Mouse (Mus musculus): ENCODE measurements around the gene Hus1.

Hus1 gene

DNA sequence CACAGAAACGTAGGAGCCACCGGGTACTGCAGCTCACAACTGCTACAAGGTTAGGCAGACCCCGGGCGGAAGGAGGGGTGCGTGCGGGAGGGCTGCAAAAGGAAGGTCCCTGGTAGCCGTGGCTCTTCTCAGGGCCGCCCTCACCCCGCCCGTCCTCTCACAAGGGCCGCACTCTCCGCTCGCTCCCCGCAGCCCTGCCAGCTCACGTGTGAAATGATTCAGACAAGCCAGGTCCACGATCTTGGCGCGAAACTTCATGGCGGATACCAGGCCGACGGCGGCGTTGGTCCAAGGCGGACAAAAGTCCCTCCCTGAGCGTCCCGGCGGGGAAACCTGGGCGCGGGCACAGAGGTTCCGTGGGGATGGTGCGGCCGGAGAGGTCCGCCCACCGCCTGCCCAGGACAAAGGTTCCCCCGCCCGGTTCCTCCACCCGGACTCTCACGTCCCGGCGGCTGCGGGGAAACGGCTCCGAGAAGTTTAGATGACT is at the start of gene Hus1:
Gene Hus1, minus strand, starts transcription at position 339 of the 487 bp plus-strand sequence.
- peak; percentile 78 for DNase-seq (ENCODE audit: low read depth, low spot score)

GRCm38 (mm10) chr11:9060484-9060883 is 49.5 kb upstream of the Hus1 start:
- DNase-seq (ENCODE audit: low read depth, low spot score) = no peak

GRCm38 (mm10) chr11:9060029-9060428 is 49.0 kb upstream of the Hus1 start:
- no peak for DNase-seq (ENCODE audit: low read depth, low spot score)

DNA sequence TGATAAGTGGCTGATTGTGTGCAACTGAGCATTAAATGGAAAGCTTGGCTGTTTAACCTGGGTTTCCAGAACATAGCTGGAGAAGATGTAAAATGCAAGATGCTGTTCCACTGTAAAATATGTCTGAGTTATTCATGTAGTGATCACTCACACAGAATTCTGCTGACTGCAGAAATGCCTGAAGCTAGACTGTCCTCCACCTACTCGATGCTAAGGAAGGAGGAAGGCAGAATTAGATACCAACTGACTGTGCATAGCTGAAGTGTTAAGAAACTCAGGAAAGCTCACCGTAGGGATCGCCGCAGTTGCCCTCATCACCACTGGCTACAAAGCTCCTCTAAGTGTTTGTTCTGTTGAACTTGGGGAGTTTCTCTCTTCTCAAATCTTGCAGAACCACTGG is 46.7 kb upstream of the Hus1 start:
- DNase-seq (ENCODE audit: low read depth, low spot score) = no peak

GRCm38 (mm10) chr11:9056937-9057336 is 45.9 kb upstream of the Hus1 start:
- DNase-seq (ENCODE audit: low read depth, low spot score) = no peak

- no peak for DNase-seq (ENCODE audit: low read depth, low spot score)
These were observed 40.9 kb upstream of the Hus1 start for GRCm38 (mm10) chr11:9051895-9052294.

- no peak for DNase-seq (ENCODE audit: low read depth, low spot score)
These were observed 39.2 kb upstream of the Hus1 start for GRCm38 (mm10) chr11:9050241-9050640.

GRCm38 (mm10) chr11:9048703-9049060 is 37.7 kb upstream of the Hus1 start, which contains the start of gene Sun3:
Gene Sun3 (minus strand): TSS chr11:9048991.
- no peak for DNase-seq (ENCODE audit: low read depth, low spot score)

DNA sequence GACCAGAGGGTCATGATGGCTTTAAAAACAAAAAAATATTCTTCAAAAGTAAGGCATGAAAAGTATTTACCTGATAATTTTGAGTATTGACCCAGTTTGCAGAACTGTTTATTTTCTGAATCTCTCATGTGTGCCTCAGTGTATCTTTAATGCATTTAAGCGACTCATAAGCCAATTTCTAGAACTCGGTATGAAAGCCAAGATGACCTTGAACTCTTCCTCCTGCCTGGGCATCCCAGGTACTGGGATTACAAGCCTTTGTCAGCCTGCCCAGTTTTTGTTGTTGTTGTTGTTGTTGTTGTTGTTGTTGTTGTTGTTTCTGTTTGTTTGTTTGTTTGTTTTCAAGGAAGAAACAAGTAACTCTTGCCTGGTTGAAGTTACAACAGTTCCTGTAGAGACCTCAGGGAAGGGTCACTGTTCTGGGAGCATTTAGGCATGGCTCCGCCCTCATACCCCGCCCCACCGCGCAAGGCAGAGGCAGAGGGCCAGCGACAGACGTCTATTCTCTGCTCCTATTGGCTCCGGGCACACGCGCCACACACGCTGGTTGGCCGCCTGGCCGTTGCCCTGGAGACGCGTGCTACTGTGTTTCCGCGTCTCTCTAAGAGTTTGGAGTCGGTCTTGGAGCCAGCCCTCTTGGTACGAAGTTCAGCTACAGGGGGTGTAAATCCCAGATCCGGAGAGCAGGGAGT is 37.2 kb upstream of the Hus1 start, which contains the start of gene Gm11992:
Gene Gm11992, plus strand, starts transcription at position 584 of the 692 bp plus-strand sequence.
- peak; percentile 41 for DNase-seq (ENCODE audit: low read depth, low spot score)

DNA sequence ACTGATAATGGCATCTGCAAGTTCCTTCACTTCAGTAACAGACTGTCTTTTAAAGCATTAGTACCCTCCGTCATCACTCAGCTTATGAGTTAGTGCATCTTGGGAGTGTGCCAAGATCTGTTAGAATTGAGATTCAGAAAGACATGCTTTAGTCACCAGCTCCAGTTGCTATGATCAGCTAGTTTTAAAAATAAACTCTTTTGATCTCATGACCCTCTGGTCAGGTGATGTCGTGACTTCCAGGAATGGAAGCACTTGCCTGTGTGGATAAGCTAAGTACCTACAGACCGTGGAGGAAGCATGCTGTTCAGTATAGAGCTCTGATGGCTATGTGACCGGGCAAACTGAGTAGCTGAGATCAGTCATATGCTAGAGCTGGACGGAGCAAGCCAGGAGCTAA is 36.1 kb upstream of the Hus1 start:
- no peak for DNase-seq (ENCODE audit: low read depth, low spot score)

DNA sequence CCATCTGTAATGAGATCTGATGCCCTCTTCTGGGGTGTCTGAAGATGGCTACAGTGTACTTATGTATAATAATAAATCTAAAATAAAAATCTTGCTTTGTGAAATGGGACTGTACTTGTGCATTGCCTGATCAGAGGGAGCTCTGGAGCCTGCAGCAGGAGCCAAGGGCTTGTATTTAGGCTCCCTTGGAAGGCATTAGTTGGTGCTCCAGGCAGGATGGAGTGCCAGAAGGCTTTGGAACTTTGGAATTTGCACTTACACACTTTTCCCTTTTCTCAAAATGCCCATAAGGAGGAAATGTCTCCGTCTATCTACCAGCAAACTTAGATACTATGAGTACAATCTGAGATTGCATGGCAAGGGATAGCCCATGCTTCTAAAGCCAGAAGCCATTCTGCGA is 35.6 kb upstream of the Hus1 start:
- no peak for DNase-seq (ENCODE audit: low read depth, low spot score)

DNA sequence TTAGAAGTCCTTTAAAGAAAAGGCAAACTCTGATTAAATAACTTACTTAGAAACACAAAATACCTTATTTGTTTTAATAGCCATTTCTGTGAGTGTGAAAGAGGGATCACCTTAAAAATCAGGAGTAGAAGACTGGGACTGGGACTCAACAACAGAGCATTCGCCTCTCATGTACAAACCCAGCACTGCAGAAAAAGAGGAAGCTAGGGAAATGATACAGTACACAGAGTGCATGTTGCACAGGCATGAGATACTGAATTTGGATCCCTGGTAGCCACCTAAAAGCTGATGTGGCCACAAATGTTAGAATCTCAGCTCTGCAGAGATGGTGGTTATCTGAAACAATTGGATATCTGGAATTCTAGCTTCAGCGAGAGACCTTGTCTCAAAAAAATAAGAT is 20.5 kb upstream of the Hus1 start:
- no peak for DNase-seq (ENCODE audit: low read depth, low spot score)

DNA sequence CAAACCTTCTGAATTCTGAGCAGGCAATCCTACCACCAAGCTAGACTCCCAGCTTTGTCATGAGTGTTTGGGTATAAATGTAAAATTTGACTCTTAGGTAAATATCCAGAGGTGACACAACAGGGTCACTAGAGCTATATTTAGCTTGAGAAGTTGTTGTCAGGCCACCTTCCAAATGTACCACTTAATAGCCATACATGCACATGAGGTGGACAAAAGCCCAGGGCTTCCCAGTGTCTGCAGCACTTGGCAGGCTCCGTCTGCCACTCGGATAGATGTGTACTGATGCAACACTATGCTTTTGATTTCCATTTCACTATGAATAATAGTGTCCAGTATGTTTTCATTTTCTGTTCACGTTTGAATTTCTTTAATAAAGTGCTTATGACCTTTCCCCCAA is 14.2 kb upstream of the Hus1 start:
- DNase-seq (ENCODE audit: low read depth, low spot score) = no peak

DNA sequence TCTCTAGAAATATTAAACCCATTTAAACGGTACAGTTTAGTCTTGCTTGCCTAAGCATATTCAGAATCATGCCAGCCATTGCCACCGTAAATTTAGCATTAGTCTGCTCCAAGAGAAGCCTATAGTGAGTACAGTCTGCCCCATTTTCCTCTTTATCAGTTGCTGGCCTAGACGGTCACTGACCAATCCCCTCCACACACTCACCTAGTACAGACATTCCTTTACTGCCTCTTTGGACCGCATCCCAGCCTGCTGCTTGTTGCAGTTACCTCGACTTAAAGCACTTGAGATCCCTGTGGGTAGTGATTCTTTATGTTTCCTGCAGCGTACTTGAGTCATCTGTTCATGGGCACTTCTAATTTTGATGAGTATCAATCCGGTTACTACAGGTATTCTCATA is 13.8 kb upstream of the Hus1 start:
- no peak for DNase-seq (ENCODE audit: low read depth, low spot score)

GRCm38 (mm10) chr11:9020207-9020606 is 9.2 kb upstream of the Hus1 start:
- DNase-seq (ENCODE audit: low read depth, low spot score) = no peak

DNA sequence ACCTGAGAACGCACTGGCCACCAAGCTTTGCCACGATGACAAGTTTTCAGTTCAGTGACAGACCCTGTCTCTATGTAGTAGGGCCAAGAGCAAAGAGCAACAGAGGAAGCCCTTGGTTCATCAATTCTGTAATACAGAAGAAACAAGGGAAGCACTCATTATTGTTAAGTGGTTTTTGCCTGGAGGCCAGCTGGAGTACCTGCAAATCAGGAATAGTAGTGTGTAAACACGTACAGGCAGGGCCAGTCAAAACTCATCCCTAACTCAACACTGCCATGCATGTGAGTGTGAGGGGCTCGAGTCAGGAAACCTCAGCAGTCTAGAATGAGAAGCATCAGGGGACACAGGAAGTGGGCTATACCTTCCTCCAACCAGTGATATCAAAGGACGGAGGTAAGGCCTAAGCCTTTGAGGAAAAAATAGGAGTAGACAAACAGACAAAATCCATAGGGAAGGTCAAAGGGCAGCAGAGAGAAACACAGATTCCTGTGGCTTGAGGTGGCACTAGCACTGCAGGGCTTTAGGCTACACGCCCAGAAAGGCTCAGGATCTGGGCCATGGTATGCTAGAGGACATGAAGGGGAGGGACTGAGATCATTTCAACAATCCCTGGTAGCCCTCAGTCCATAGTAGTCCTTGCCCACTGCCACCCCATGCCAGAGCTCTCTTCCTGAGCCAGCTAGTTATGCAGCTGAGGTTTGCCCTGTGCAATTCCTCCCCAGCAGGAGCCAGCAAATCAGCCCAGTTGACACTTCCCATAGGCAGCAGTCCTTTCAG is 7.7 kb upstream of the Hus1 start:
- no peak for DNase-seq (ENCODE audit: low read depth, low spot score)

GRCm38 (mm10) chr11:9014740-9015139 is 3.7 kb upstream of the Hus1 start:
- no peak for DNase-seq (ENCODE audit: low read depth, low spot score)

- no peak for DNase-seq (ENCODE audit: low read depth, low spot score)
These were observed 357 bp upstream of the Hus1 start for GRCm38 (mm10) chr11:9011348-9011747.

DNA sequence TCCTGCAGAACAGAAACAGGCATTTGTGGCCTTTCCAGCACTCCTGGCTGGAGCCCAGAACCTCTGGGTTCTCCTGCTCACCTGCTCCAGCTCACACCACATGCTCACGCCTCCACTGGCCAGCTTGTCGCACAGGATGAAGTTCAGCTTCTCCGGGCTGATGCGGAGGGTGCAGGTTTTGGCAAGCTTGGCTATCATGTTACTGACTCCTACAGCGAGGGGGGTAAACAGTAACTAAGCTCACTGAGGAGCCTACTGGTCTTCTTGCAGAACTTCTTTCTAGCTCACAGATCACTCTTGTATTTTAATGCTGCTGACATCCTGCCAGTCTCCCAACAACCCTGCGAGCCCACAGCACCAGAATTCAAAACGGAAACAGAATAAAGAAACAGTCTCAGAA is 575 bp downstream of the Hus1 start:
- peak; percentile 8 for DNase-seq (ENCODE audit: low read depth, low spot score)

- no peak for DNase-seq (ENCODE audit: low read depth, low spot score)
These were observed 2.2 kb downstream of the Hus1 start for GRCm38 (mm10) chr11:9008761-9009160.

DNA sequence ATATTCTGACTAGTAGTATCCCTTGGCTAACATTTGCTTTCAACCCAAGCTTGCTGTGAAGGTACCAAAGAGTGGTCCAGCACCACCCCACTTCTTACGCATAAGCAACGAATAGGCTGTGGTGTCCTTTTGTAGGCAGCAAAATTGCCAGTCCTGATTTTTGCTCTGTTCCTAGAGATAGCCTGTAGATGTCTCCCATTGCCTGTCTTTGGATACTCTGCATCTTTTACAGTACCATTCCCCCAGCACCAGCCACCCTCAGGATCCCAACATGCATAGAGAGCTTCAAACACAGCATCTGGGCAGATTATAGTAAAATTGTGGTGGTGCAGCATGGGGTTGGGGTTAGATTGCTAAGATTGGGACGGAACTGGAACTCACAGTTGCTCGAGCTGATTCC is 22.9 kb downstream of the Hus1 start:
- no peak for DNase-seq (ENCODE audit: low read depth, low spot score)

GRCm38 (mm10) chr11:8986058-8986457 is 24.9 kb downstream of the Hus1 start:
- no peak for DNase-seq (ENCODE audit: low read depth, low spot score)
